Mouse (Mus musculus) liver, embryonic 16.5 days (tissue): ENCODE measurements at regions not wholly inside any gene's neighbourhood (a gene's known extent, or its start where the extent isn't known, plus 50 kb on each side); places are given as distances from the start of the nearest gene placed in this dataset.

ENCODE experiments used
- ATAC-seq: fragments of 200-750 bp; cut with Nextera tagmentation; 2 replicates; pipeline ENCODE4 v1.8.0; 2017; ENCODE audit warnings: low read depth, mild to moderate bottlenecking, moderate number of reproducible peaks, moderate library complexity
- H3K27ac ChIP-seq: fragments of 300-500 bp; sonication (generic); 2 replicates; pipeline ENCODE4 v1.5.1; 2014; ENCODE audit warnings: mild to moderate bottlenecking, low read length
- H3K27me3 ChIP-seq: fragments of 300-500 bp; sonication (generic); 2 replicates; pipeline ENCODE4 v1.6.1; 2014; ENCODE audit warnings: low read depth, low read length, mixed read lengths; ENCODE audit not compliant: control insufficient read depth, insufficient read depth
- H3K36me3 ChIP-seq: fragments of 300-500 bp; sonication (generic); 2 replicates; pipeline ENCODE4 v1.6.1; 2014; ENCODE audit warnings: mild to moderate bottlenecking; ENCODE audit not compliant: control insufficient read depth, insufficient read depth
- H3K4me1 ChIP-seq: fragments of 300-500 bp; sonication (generic); 2 replicates; pipeline ENCODE4 v1.6.1; 2014; ENCODE audit warnings: low read depth, low read length, mixed read lengths; ENCODE audit not compliant: control insufficient read depth
- H3K4me2 ChIP-seq: fragments of 300-500 bp; sonication (generic); 2 replicates; pipeline ENCODE4 v1.6.1; 2014; ENCODE audit warnings: low read depth, low read length, mixed read lengths
- H3K4me3 ChIP-seq: fragments of 300-500 bp; sonication (generic); 2 replicates; pipeline ENCODE4 v1.5.1; 2014; ENCODE audit warnings: low read depth, mild to moderate bottlenecking, low read length
- H3K9ac ChIP-seq: fragments of 300-500 bp; sonication (generic); 2 replicates; pipeline ENCODE4 v1.6.1; 2014; ENCODE audit warnings: low read depth, low read length
- H3K9me3 ChIP-seq: fragments of 300-500 bp; sonication (generic); replicated peaks from 2 replicates; pipeline ENCODE4 v1.6.1; 2016; ENCODE audit warnings: low read length; ENCODE audit not compliant: control insufficient read depth
- WGBS: fragments of 180-500 bp; shearing (Covaris S2); extraction: QIAGEN DNeasy Blood & Tissue Kit; methylation state at CpG from one replicate; pipeline ENCODE4 v1.1.7; 2014; ENCODE audit not compliant: insufficient replicate concordance; 5-methylcytosine and 5-hydroxymethylcytosine counted together

- Histone ChIP-seq H3K4me2 (no peak overlapping the region), H3K9ac (no peak overlapping the region), H3K4me1 (no peaks in the 10 kb centered on the region), H3K27ac (no peak overlapping the region), H3K9me3 (no peaks in the 10 kb centered on the region), H3K36me3 (no peaks in the 10 kb centered on the region), H3K27me3 (no peaks in the 10 kb centered on the region), H3K4me3 (no peak overlapping the region)
- no peak for ATAC-seq
- 66% methylated on average over 9 of the region's 9 CpGs for WGBS
Measured at GRCm38 (mm10) chr12:109911506-109911905, 311.4 kb upstream of the Rtl1 start.

GRCm38 (mm10) chr12:109917761-109918160 lies 317.6 kb upstream of the Rtl1 start:
- Histone ChIP-seq H3K36me3 (no peaks in the 10 kb centered on the region), H3K4me2 (no peak overlapping the region), H3K27me3 (no peaks in the 10 kb centered on the region), H3K4me3 (no peak overlapping the region), H3K9me3 (no peaks in the 10 kb centered on the region), H3K27ac (no peak overlapping the region), H3K4me1 (no peaks in the 10 kb centered on the region), H3K9ac (no peak overlapping the region)
- no peak for ATAC-seq
- WGBS = 60% methylated on average over 6 of the region's 6 CpGs

GRCm38 (mm10) chr12:109918901-109919300 lies 318.8 kb upstream of the Rtl1 start:
- ATAC-seq = no peak
- H3K27me3 ChIP-seq = no peaks in the 10 kb centered on the region
- H3K27ac ChIP-seq = no peak overlapping the region
- no peaks in the 10 kb centered on the region for H3K9me3 ChIP-seq
- H3K4me3 ChIP-seq = no peak overlapping the region
- no peaks in the 10 kb centered on the region for H3K4me1 ChIP-seq
- 57% methylated on average over 8 of the region's 8 CpGs for WGBS
- H3K9ac ChIP-seq = no peak overlapping the region
- H3K36me3 ChIP-seq = no peaks in the 10 kb centered on the region
- H3K4me2 ChIP-seq = no peak overlapping the region

- no peak overlapping the region for H3K4me2 ChIP-seq
- H3K27me3 ChIP-seq = no peaks in the 10 kb centered on the region
- no peak for ATAC-seq
- no peak overlapping the region for H3K27ac ChIP-seq
- no peak overlapping the region for H3K9ac ChIP-seq
- no peaks in the 10 kb centered on the region for H3K36me3 ChIP-seq
- WGBS = 61% methylated on average over 10 of the region's 10 CpGs
- H3K4me3 ChIP-seq = no peak overlapping the region
- H3K4me1 ChIP-seq = no peaks in the 10 kb centered on the region
- H3K9me3 ChIP-seq = no peaks in the 10 kb centered on the region
Measured at GRCm38 (mm10) chr12:109922111-109922510, 322.0 kb upstream of the Rtl1 start.

GRCm38 (mm10) chr12:109925866-109926265 lies 325.7 kb upstream of the Rtl1 start:
- no peak overlapping the region for H3K9ac ChIP-seq
- no peak overlapping the region for H3K27ac ChIP-seq
- H3K4me2 ChIP-seq = no peak overlapping the region
- H3K27me3 ChIP-seq = no peaks in the 10 kb centered on the region
- H3K9me3 ChIP-seq = no peaks in the 10 kb centered on the region
- 53% methylated on average over 6 of the region's 6 CpGs for WGBS
- H3K4me1 ChIP-seq = no peaks in the 10 kb centered on the region
- H3K36me3 ChIP-seq = no peaks in the 10 kb centered on the region
- no peak for ATAC-seq
- no peak overlapping the region for H3K4me3 ChIP-seq

- no peak for ATAC-seq
- no peaks in the 10 kb centered on the region for H3K27me3 ChIP-seq
- no peak overlapping the region for H3K4me3 ChIP-seq
- no peak overlapping the region for H3K9ac ChIP-seq
- H3K9me3 ChIP-seq = no peaks in the 10 kb centered on the region
- no peaks in the 10 kb centered on the region for H3K36me3 ChIP-seq
- whole genome bisulfite sequencing = 46% methylated on average over 12 of the region's 12 CpGs
- no peaks in the 10 kb centered on the region for H3K4me1 ChIP-seq
- H3K4me2 ChIP-seq = no peak overlapping the region
- no peak overlapping the region for H3K27ac ChIP-seq
Measured at GRCm38 (mm10) chr12:109926643-109927042, 326.5 kb upstream of the Rtl1 start.

- H3K9ac ChIP-seq = no peak overlapping the region
- no peaks in the 10 kb centered on the region for H3K4me1 ChIP-seq
- no peaks in the 10 kb centered on the region for H3K27me3 ChIP-seq
- H3K36me3 ChIP-seq = no peaks in the 10 kb centered on the region
- H3K9me3 ChIP-seq = no peaks in the 10 kb centered on the region
- no peak overlapping the region for H3K4me3 ChIP-seq
- no peak overlapping the region for H3K27ac ChIP-seq
- no peak for ATAC-seq
- WGBS = 57% methylated on average over 3 of the region's 3 CpGs
- H3K4me2 ChIP-seq = no peak overlapping the region
Measured at GRCm38 (mm10) chr12:109946179-109946578, 332.7 kb upstream of the Dio3 start.

- Histone ChIP-seq H3K4me2 (no peak overlapping the region), H3K4me3 (no peak overlapping the region), H3K27me3 (no peaks in the 10 kb centered on the region), H3K9me3 (no peaks in the 10 kb centered on the region), H3K9ac (no peak overlapping the region), H3K4me1 (no peaks in the 10 kb centered on the region), H3K27ac (no peak overlapping the region), H3K36me3 (no peaks in the 10 kb centered on the region)
- no peak for ATAC-seq
- WGBS = 27% methylated on average over 1 of the region's 1 CpGs
Measured at GRCm38 (mm10) chr12:109946936-109947335, 331.9 kb upstream of the Dio3 start.

- H3K9ac ChIP-seq = no peak overlapping the region
- H3K4me3 ChIP-seq = no peak overlapping the region
- no peak overlapping the region for H3K4me2 ChIP-seq
- ATAC-seq = no peak
- no peaks in the 10 kb centered on the region for H3K9me3 ChIP-seq
- no peak overlapping the region for H3K27ac ChIP-seq
- 50% methylated on average over 7 of the region's 7 CpGs for WGBS
- no peaks in the 10 kb centered on the region for H3K27me3 ChIP-seq
- H3K36me3 ChIP-seq = no peaks in the 10 kb centered on the region
- no peaks in the 10 kb centered on the region for H3K4me1 ChIP-seq
Measured at GRCm38 (mm10) chr12:109947886-109948433, 330.9 kb upstream of the Dio3 start.
